Mouse (Mus musculus) neutrophil, adult 59 days (primary cell): ENCODE measurements around the gene Dda1. TPM values are rescaled to one million over a fixed set of nuclear protein-coding genes. Genes with fewer than 3 reads are reported as not detected.

Experiments used
- total RNA-seq, 2 experiments: library from RNA; stranded (reverse); gene quantifications; 1 replicate in 1 of 2; 2 replicates in 1 of 2; pipeline ENCODE4 v1.2.4; 2023

Gene Dda1
- total RNA-seq, result 10 to 100 TPM; 78.4 to 85.3 TPM

GRCm38 (mm10) chr8:71468916-71469315 is at the start of gene Dda1:
Gene Dda1, plus strand, starts transcription at chr8:71469199.

GRCm38 (mm10) chr8:71463188-71464033 is 5.6 kb upstream of the Dda1 start, which contains the start of gene Abhd8:
Gene Abhd8, minus strand, starts transcription at chr8:71463655.

GRCm38 (mm10) chr8:71464513-71465500 is 4.2 kb upstream of the Dda1 start, which contains the start of gene Mrpl34:
Gene Mrpl34, plus strand, starts transcription at chr8:71464959.

GRCm38 (mm10) chr8:71485142-71486135 is 16.4 kb downstream of the Dda1 start, which contains the start of gene Ano8:
Gene Ano8, minus strand, starts transcription at chr8:71485963.

GRCm38 (mm10) chr8:71487691-71488445 is 18.9 kb downstream of the Dda1 start, which contains the start of gene Gtpbp3:
Gene Gtpbp3, plus strand, starts transcription at chr8:71488103.

GRCm38 (mm10) chr8:71511644-71512043 is 42.6 kb downstream of the Dda1 start, which contains the start of gene Plvap:
Gene Plvap, minus strand, starts transcription at chr8:71511752.

GRCm38 (mm10) chr8:71525226-71526050 is 56.4 kb downstream of the Dda1 start, which contains the start of gene Ccdc194:
Gene Ccdc194, minus strand, starts transcription at chr8:71525711.

Other genes starting within 250 kb of the Dda1 start
- gene Myo9b, start 196.5 kb upstream of the Dda1 start, total RNA-seq, result 100 to 1,000 TPM; 120 to 136 TPM
- gene Haus8, start 196.3 kb upstream of the Dda1 start, total RNA-seq, result 10 to 100 TPM; 51.1 to 52.0 TPM
- gene Use1, start 102.4 kb upstream of the Dda1 start, total RNA-seq, result 100 to 1,000 TPM; 150 to 156 TPM
- gene Ocel1, start 97.9 kb upstream of the Dda1 start, total RNA-seq, result 10 to 100 TPM; 17.1 to 18.6 TPM
- 1 to 10 TPM; 7.7 to 8.6 TPM for gene Nr2f6, start 87.2 kb upstream of the Dda1 start, total RNA-seq
- under 1 TPM; 0.18 to 0.49 TPM for gene Ushbp1, start 73.4 kb upstream of the Dda1 start, total RNA-seq
- 10 to 100 TPM; 65.8 to 76.1 TPM for gene Babam1, start 72.3 kb upstream of the Dda1 start, total RNA-seq
- 10 to 100 TPM; 15.9 to 17.0 TPM for gene Ankle1, start 63.2 kb upstream of the Dda1 start, total RNA-seq
- gene Abhd8, start 5.5 kb upstream of the Dda1 start, total RNA-seq, result 1 to 10 TPM; 4.3 to 6.3 TPM
- gene Mrpl34, start 4.2 kb upstream of the Dda1 start, total RNA-seq, result 10 to 100 TPM; 28.3 to 34.8 TPM
- gene Ano8, start 16.8 kb downstream of the Dda1 start, total RNA-seq, result 1 to 10 TPM; 3.7 to 5.7 TPM
- 10 to 100 TPM; 10.3 to 11.8 TPM for gene Gtpbp3, start 18.9 kb downstream of the Dda1 start, total RNA-seq
- gene Plvap, start 42.6 kb downstream of the Dda1 start, total RNA-seq, result 1 to 10 TPM in 1 of 2 experiments, under 1 TPM in 1; 0.68 to 1.6 TPM
- not detected for gene Ccdc194, start 56.5 kb downstream of the Dda1 start, total RNA-seq
- gene Bst2, start 68.3 kb downstream of the Dda1 start, total RNA-seq, result 10 to 100 TPM; 17.2 to 21.1 TPM
- 10 to 100 TPM; 24.6 to 35.1 TPM for gene Mvb12a, start 73.7 kb downstream of the Dda1 start, total RNA-seq
- under 1 TPM in 1 of 2 experiments, not detected in 1; 0.31 TPM for gene Tmem221, start 89.7 kb downstream of the Dda1 start, total RNA-seq
- gene Nxnl1, start 97.4 kb downstream of the Dda1 start, total RNA-seq, result not detected
- 1 to 10 TPM; 1.5 to 1.7 TPM for gene Slc27a1, start 99.7 kb downstream of the Dda1 start, total RNA-seq
- gene Pgls, start 123.0 kb downstream of the Dda1 start, total RNA-seq, result 10 to 100 TPM; 92.3 to 98.2 TPM
- gene Fam129c, start 128.4 kb downstream of the Dda1 start, total RNA-seq, result 10 to 100 TPM in 1 of 2 experiments, 1 to 10 TPM in 1; 5.1 to 14.5 TPM
- 10 to 100 TPM; 43.3 to 52.2 TPM for gene Colgalt1, start 141.8 kb downstream of the Dda1 start, total RNA-seq
- gene Unc13a, start 202.6 kb downstream of the Dda1 start, total RNA-seq, result under 1 TPM; 0.11 to 0.26 TPM
- 10 to 100 TPM; 14.9 to 15.9 TPM for gene Jak3, start 207.1 kb downstream of the Dda1 start, total RNA-seq
- 1 to 10 TPM; 5.7 to 8.3 TPM for gene Insl3, start 220.0 kb downstream of the Dda1 start, total RNA-seq
- under 1 TPM in 1 of 2 experiments, not detected in 1; 0.16 TPM for gene B3gnt3, start 232.6 kb downstream of the Dda1 start, total RNA-seq